Mouse (Mus musculus) CD4-positive, CD25-positive, alpha-beta regulatory T cell, adult 4 months (primary cell): Measurements from ENCODE around the gene Dcun1d4. TPM values are rescaled to one million over a fixed set of nuclear protein-coding genes. Genes with fewer than 3 reads are reported as not detected.

Source experiments
- ATAC-seq: one replicate; pipeline ENCODE4 v1.8.0; 2017
- polyA plus RNA-seq, 2 experiments: library from polyadenylated mRNA; unstranded; fragments of 100-300 nt; shearing (Covaris generic); gene quantifications; one replicate each; pipeline ENCODE4 v1.2.1; 2017

Gene Dcun1d4
- polyA plus RNA-seq, 2 experiments from 2014 or later: 14.7 to 15.1 TPM

DNA sequence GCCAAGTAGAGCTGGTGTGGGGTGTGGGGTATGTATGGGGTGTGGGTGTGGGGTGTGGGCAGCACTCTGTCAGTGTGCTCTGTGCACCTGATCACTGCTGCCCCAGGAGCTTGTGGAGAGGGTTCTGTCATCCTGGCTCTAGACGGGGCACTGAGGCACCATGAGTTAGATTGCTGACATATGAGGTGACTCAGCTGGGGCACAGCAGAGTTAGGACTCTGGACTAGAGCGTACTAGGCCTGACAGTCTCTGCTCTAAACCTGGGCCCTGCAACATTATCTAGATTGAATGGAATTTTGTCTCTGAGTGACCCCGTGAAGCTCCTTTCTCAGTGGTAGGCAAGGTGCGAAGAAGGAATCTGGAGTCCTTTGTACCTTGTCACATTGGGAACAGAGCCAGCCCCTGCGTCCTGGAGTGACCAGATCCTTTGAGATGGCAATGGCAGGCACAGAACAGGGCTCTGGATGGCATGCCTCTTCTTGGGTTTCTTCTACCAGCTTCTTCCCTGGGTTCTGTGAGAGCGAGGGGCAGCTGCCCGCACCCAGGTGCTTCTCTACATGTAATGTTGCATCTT is 20.2 kb downstream of the Dcun1d4 start:
- no peak for ATAC-seq

DNA sequence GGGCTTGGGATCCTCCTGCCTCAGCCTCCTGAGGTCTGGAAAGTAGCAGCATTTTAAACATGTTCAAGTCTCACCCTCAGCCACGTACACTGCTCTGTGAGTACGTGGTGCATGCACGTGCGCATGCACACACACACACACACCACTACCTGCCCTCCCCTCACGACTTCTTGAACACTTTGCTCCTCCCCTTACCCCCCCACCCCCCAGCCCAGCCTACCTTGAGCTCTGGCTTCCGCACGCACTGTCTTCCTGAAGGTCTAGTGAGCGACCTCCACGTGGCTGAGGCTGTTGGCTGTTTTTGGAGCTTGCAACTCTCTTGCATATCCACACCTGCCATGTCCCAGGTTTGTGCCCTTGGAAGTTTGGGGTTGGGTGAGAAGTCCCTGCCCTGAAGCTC is 21.6 kb downstream of the Dcun1d4 start:
- ATAC-seq: no peak

DNA sequence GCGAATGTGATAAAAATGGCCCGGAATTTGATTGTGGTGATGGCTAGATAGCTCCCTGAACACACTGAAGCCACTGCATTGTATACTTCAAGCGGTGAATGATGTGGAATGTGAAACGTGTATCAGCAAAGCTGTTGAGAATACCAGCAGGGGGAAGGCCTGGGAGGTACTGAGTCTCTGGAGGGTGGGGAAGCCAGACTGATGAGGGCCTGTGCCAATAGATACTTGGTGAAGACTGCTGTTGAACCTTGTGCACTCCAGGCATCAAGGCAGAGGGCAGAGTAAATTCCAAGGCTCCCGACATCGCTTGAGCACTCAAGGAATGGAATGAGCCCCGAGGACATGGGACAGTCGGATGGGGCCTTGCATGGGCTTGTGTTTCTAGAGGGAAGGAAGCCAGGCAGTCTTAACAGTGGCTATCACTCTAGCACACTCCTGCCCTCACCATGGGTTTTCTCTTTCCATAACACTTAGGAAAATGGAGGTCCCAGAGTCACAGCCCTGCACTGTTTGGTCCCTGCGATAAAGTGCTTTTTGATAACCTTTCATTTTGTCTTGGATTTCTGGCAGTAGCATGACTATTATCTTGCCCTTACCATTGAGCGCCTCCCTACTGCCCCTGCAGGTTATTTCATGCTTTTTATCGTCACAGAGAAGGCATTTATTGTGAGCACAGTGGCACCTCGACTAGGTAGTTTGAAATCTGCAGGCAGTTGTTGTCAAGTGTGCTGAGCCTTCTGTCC is 22.4 kb downstream of the Dcun1d4 start:
- ATAC-seq: no peak

DNA sequence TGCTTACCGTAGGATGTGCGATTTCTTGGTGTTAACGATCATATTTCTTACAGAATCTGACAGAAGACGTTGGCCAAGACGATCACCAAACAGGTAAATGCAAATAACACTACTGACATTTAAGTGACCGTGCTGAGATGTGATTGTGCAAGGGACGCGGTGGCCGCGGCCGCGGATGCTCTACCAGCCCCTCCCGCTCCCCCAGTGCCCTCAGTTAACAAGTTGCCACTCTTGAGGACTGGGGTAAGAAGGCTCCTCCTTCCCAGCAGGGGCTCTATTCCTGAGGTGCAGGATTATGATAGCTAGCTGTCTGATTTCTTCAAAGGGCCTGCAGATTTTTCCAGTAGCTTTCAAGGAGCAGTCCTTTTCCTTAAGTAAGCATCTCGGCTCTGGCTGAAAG is 30.3 kb downstream of the Dcun1d4 start:
- ATAC-seq: no peak

DNA sequence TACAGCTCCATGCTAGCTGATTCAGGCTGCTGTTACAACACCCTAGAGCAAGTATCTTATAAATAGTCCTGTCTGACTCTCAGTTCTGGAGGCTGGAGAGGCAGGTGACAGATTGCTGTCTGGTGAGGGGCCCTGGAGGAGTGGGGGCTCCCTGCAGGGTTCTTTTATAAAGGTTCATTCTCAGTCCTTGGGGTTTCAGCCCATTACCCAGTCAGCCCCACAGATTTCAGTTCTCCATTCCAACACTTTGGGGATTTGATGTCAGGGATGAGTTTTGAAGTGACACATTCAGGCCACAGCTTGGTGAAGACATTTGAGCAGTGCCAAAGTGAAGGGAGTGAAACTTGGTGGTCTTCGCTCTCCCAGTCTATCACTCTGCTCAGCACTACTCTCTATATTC is 31.4 kb downstream of the Dcun1d4 start:
- no peak for ATAC-seq

DNA sequence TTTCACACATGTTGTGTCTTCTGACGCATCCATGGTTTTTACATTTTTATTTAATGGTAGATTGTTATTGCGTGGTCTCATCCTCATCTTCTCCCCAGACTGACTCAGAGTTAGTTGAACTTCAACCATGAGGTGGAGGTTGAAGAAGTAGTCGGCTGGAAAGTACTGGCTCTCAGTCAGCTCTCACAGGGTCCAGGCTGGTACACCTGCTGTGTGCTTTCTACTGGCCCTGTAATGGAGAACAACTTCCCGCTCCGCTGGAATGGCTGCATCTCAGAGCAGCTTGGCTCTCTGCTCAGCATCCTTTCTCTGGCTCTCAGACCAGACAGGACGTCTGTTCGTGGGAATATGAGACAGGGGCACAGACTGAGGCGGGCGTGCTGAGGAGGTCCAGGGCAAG is 31.9 kb downstream of the Dcun1d4 start:
- ATAC-seq: no peak

DNA sequence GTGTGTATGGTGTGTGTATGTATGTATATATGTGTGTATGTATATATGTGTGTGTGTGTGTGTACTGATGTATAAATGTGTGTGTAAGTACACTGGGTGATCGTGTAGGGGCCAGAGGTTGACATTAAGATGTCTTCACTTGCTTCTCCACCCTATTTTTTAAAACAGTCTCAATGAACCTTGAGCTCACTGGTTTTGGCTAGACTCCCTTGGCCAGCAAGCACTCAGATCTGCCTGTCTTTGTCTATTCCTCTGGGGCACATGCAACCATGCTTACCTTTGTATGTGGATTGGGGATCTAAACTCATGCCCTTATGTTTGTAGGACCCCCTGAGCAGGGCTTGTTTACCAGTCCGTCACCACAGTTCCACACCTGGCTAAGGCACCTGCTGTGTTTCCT is 33.4 kb downstream of the Dcun1d4 start:
- no peak for ATAC-seq

DNA sequence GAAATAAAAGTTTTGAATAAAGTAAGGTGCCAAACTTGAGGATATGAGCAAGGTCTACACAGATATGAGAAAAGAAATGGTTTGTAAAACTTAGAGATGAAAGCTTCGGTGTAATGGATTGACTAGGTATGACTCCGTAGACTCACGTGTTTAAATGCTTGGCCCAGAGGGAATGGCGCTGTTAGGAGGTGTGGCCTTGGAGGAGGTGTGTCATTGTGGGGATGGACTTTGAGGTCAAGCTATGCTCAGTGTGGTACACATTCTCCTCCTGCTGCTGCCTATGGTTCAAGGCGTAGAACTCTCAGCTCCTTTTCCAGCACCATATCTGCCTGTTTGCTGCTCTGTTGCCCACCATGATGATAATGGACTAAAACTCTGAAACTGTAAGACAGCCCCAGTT is 36.5 kb downstream of the Dcun1d4 start:
- no peak for ATAC-seq

DNA sequence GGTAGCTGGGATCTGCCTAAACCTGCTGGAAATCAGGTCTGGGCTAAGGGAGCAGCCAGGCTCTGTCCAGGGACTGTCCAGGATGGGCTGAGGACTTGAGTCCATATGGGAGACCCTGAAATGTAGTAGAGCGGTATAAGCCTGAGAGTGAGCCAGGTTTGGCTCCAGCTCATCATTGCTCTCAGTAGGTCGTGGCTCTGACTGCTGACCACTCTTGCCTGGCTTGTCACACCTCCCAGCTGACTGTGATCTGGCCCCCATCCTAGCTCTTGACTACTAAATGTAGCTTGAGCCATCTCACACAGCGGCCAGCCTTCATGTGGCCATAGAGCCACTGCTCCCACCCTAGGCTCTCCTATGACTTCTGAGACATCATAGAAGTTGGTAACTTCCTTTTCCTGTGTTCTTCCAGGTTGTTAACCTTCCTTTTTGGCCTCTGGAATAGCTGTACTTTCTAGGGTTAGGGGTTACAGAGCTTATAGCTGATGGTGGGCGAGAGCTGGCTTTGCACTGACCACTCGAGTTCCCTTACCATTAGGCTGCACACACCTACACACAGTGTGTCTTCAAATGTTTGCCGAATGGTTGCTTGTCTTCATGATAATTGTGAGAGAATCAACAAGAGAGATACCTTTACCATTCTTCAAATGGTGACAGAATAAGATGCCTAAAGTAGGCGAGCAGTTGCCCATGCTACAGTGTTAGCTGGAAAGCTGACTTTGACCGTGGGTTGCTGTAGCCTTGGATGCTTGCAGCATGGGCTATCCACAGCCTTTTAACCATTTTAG is 37.8 kb downstream of the Dcun1d4 start:
- no peak for ATAC-seq

DNA sequence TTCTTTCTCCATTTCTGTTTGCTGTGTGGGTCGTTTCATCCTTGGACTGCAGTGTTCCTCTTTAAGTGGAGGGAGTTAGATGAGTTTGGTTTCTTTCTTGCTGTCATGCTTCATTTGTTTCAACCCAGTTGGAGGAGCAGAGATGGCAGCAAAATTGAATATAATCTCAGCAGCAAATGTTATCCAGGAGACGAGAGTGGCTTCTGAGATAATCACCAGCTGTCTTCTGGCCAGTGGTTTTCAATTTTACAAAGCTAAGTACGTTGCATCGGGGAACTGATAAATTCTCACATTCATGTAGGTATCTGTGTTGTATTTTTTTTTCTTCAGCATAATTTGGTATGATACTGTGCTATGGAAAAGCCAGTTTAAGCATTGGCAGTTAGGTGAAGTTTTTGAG is 40.0 kb downstream of the Dcun1d4 start:
- no peak for ATAC-seq

DNA sequence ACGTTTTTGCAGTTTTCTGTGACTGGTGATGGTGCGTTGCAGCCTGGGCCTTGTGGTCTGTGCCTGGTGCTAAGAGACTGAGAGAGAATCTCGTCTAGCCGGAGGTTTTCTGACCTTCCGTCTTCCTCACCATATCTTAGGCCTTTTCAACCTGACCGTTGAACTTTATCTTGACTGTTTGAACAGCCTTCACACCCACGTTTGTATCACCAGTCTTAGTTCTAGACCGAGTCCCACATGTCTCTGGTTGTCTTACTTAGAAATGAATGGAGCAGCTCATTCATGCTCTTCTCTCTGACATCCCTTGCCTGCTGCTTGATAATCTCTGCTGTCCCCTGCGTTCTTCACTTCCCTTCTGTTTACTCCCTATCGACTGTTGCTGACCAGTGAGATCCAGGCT is 42.4 kb downstream of the Dcun1d4 start:
- ATAC-seq: no peak

DNA sequence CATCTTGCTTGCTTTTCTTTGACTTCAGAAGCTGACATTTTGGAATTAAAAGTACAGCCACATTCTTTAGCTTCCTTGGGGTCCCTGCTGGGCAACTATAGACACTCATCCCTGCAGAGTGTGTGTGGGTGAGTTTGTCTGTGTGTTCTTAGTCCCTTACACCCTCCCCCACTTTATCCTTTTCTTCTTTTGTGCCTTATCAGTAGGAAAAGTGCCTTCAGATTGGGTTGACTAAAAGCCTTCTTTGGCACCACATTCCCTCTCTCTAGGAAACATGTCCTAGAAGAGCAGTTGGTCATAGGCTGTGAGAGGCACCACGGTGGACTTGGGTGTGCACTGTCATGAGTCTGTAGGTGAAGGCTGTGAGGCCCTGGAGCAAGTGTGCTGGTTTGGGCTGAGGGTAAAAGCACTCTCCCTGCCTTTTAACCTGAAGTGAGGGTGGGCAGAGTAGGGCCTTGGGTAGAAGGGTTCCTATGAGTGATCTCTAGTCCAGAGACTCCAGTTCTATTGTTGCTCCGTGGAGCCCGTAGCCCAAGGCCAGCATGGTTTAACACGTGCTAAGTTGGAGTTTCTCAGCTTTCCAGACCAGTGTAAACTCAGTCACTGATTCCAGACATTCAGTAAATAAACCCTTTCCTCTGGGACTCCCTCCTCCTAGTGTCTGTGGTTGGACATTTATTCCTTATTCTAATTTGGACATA is 43.6 kb downstream of the Dcun1d4 start:
- no peak for ATAC-seq

DNA sequence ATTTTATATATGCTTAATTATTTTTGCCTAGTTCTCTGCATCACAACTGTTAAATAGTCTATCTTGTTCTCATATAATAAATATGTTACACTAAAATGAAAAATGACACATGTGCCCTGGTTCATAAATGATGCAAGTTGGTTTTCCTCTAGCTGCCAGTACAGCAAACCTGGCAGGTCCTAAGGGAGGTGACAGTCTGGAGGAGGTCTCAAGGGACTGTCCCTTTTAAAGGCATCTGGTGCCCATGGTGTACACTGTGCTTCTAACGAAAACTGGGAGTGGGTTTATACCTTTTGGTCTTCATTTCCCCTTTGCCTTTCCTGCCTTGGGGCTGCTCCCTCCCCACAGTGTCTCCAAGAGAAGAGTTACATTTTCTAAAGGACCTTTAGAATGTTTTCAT is 51.4 kb downstream of the Dcun1d4 start:
- ATAC-seq: no peak

DNA sequence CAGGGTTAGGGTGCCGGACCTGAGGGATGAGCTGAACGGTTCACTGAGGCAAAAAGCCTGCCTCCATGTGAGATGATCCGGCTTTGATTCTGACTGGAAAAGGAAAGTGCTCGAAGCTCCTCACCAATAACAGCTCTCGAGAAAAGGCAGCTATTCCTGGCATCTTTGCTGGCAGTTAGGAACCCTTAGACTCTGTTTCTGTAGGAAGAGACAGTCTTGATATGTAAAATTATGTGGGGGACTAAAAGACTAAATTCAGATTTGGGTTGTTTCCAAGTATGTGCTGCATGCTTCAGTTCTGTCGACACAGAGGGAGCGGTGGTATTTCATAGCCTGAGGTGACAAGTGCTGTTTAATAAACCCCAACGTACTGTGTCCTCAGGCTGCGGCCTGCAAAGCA is 52.1 kb downstream of the Dcun1d4 start:
- no peak for ATAC-seq

DNA sequence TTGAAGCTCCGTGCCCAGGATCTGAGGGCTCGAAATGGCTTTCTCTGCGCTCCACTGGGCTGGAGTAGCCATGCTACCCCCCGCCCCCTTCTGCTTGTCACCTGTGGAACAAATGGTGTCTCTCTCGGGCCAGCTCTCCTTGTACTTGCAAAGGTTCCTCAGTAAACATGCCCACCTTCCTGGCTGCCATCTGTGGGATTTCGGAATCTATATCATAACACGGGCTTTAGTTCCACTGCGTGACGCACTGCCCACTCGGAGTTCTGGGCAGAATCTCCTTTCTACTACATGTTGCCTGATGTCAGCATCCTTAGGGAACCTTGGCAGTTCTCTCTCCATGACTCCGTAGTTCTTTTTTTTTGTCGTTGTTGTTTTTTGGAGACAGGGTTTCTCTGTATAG is 56.9 kb downstream of the Dcun1d4 start:
- ATAC-seq: no peak

DNA sequence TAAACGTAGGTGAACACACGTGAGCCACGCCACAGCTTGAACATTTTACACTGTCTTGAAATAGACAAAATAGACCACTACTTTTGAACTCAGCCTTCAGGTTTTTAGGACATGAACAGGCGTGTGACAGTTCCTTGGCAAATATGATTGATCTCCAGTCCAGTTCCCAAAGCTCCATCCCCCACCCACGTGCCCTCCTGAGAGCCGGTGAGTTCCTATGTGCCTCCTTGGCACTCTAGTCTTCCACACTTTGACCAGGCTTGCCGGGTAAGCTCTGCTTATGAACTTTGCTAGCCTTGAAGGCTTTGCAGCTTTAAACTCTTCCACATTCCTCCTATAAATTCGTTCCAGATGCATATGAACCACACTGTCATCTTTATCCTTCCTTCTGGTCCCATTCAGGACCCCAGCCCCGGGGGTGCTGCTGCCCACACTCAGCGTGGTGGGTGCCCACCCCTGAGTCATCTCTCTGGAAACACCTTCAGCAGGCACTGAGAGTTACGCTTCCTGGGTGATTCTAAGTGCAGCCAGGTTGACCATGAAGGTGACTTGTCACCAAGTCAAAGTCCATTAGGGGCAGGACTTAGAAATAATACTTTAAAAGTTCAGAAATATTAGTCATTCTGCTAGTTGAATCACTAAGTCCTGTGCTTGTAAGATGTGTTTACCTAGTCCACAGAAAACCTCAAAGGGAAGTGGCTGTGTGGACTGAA is 57.9 kb downstream of the Dcun1d4 start:
- no peak for ATAC-seq

DNA sequence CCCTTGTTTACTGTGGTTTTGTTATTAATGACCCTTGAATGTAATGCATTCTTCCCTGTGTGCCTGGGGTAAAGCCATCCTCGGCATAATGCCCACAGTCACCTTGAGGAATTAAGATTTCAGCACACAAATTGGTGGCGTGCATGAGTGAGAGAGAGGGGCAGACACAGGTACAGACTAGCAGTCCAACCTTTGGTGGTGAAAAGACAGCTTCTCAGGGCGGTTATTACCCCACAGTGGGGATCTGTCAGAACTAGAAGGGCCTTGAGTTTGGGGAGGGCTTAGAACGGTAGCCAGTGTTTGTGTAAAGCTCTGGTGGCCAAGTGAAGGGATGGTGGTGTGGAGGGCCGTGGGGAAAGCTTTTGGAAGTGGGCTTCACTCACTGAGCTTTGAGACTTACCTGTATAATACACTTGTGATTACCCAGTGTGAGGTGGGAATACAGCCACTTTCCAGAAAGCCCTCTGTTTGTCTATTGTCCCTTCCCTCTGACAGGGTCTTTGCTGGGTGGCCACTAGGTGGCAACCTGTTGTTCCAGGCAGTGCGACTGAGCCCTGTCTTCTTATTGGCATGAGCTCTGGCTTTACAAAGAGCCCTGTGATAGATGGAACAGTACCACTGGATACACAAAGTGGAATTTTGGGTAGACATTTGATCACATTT is 59.2 kb downstream of the Dcun1d4 start:
- peak; percentile 85 for ATAC-seq

DNA sequence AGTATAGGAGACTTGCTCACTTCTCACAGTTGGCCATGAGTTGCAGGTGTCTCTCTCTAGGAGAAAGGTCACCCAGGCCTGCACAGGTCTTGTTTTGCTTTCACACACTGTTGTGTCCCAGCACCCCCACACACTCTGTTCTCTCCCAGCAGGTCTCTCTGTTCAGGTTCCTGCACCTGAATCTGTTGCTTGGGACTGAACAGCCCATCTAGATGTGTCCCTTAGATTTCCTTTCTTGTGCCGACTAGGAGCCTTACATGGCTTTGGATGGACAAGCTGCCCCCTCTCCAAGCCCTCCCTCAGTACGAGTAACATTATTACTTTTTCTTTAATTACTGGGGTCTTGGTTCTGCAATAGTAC is 59.7 kb downstream of the Dcun1d4 start:
- peak; percentile 8 for ATAC-seq

DNA sequence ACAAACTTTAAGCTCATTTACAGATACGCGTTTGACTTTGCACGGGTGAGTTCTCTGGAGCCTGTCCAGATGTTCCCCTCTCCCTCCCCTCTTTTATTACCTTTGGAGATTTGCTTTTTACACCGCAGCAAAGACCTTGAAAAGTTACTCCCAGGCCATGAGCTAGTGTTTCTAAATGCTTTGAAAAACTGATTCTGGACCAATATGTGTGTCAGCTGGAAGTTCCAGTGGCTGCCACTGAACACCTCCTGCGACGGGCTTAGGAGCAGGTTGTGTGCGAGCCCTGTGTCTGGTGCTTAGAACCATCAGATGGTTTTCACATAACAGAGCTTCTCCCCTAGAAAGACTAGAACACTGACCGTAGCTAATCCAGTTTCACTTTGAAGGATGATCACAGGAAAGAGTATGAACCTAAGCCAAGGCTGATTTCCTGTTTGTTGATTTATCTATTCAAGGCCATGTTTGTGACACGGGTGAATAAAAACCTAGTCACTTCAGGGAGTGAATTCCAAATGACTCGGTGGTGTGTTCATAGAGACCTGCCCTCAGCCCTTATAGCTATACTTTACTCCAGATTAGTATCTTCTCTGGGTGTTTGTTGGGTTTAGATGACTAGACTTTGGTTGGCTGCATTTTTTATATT is 63.4 kb downstream of the Dcun1d4 start:
- peak; percentile 49 for ATAC-seq

DNA sequence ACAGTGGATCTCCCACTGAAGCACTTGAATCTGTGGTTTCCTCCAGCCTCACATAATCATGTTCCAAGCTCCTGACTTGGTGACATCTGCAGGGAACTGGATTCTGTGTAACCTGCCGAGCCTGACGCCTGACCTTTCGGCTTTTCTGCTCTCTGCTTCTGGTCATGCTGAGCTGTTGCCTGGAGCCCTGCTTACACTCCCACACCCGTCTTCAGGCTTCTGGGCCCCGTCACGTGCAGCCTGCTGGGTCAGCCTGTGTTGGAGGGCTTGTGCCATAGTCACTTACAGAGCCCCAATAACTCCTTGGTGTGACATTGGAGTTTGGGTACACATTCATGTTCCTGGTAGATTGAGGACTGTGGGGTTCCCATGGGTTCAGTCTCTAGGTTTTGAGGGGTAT is 64.8 kb downstream of the Dcun1d4 start:
- no peak for ATAC-seq

DNA sequence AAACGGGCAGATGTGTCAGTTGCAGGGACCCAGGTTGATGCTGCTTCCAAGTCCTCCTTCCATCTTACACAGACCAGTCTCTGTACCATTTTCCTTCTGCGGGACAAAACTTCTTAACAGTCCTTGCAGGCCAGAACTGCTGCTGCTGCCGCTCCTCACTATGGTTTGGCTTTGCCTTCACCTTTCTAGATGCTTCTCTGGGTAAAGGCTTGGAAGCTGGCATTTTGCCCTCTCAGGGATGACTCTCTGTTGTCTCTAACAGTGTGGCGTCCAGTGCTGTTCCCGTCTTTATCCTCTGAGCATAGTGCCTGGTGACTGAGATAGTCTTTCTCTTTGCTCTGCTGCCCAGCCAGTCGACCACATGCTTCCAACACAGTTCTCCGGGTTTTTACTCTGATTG is 66.5 kb downstream of the Dcun1d4 start:
- no peak for ATAC-seq

DNA sequence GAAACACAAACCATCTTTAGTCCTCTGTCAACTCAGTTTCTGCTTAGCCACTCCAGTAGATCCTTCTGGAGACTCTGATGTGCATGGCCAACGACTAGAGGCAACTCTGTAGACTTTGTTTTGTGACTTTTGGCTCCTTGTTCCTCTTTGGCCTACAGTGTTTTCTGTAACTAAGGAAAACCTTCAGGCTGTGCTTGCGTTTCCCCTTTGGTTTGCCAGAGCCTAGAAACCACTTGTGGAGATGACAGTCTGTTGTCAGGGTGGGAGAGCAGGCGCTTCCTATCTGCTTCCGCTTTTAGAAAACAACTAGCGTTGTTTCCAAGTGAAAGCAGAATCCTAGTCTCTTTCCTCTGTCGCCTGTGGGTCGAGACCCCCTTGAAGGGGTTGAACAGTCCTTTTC is 67.4 kb downstream of the Dcun1d4 start:
- ATAC-seq: no peak
